Mouse (Mus musculus) megakaryocyte, embryonic 14.5 days (primary cell): ENCODE measurements around the gene S1pr5.

Experiments used
- FLI1 ChIP-seq: IDR thresholded peaks from 2 replicates; pipeline ENCODE4 v1.6.1; 2012; ENCODE audit warnings: low read length, inconsistent platforms, mixed read lengths
- GATA1 ChIP-seq: IDR thresholded peaks from 3 replicates; pipeline ENCODE4 v1.6.1; 2012; ENCODE audit warnings: mixed read lengths, low read length, inconsistent platforms, borderline replicate concordance

DNA sequence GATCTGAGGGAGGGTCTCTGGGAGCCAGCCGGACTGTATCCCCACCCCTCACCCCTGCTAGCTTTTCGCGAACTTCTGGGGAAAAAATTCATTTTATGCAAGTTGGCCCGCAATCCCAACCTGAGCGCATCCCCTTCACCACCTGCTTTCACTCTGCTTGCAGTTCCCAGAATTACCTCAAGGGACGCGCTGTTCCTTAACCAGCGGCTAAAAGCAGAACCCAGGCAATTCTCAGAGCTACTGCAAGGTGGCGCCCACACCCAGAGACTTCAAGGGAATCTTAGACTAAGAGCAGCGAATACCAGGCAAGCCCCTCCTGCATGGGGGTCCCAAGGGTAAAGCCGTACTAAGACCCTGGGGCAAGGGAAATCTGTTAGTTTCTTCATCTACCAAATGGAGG, 6.9 kb downstream of the S1pr5 start:
- TF ChIP-seq FLI1 (no peak), GATA1 (no peak)
